Mouse (Mus musculus) spleen, postnatal 14 days (tissue): ENCODE data around the gene Tmem240.
"Not testable (repeated sequence)": the region's sequence is repeated elsewhere in the genome, so short reads cannot be mapped to it uniquely, and the experiment has no call there.

Experiments
- DNase-seq, 2 experiments: peaks; one replicate each; pipeline ENCODE4 v3.0.0; 2021 to 2022; ENCODE audit warnings: low spot score in 2 of 2

Gene Tmem240

DNA sequence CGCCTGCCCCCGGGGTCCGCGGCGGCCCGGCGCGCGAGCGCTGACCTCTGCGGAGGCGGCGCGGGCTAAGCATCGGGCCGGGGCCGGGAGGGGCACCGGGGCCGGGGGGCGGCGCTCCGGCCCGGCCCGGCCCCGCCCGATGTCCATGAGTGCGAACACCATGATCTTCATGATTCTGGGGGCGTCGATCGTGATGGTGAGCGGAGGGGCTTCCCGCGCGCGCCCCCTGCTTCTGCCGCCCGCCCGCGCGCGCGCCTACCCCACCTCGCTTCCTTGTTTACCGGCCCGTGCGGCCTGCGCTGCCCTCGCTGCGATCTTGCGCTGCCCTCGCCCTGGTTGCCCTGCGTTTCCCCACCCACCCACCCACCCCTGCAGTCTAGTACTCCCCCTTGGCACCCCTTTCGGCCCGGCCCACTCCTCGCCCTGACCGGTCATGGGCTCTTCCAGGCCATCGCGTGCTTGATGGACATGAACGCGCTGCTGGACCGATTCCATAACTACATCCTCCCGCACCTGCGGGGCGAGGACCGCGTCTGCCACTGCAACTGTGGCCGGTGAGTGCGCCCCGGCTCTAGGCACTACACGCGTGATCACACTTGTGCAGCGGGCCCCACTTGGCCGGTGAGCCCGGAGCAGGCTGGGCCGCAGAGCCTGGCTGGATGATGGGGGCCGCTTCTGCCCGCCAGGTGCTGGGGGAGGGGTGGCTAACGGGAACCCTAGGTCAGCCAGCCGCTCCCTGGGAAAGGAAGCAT, 527 bp downstream of the Tmem240 start:
- peak in 1 of 2 experiments; percentile 14 for DNase-seq

DNA sequence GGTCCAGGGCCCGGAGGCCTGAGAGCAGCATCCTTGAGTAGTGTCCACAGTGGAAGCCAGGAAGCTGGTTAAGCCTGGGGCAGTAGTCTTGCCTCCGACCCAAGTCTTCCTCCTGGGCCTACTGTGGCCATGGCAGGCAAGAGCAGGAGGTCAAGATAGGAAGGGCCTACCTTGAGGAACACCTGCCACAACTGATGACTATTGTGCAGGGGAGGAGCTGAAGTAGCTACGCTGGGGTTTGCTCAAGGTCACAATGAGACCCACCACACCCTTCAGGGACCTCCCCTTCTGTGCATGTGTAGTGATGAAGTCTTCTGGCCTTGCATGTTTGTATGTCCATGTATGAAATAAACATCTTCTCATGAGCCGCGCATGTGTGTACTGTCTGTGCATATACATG, 1.2 kb downstream of the Tmem240 start:
- no peak for DNase-seq

DNA sequence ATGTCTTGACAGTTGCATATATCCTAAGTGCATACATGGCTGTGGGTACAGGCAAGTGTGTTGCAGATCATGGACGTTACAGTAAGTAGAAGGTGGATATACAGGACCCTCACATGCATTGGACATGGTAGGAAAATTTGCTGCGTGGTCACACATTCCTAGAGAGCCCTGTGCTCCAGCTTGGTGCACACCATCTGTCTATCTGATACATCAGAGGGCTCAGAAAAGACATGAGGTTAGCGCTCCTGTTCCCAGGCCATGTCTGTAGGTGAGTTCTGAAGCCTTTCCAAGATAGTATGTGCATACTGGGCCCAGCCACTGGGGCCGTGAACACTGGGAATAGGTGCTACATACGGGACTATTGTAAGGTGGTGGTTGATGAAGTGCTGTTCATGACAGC, 1.8 kb downstream of the Tmem240 start:
- no peak for DNase-seq

DNA sequence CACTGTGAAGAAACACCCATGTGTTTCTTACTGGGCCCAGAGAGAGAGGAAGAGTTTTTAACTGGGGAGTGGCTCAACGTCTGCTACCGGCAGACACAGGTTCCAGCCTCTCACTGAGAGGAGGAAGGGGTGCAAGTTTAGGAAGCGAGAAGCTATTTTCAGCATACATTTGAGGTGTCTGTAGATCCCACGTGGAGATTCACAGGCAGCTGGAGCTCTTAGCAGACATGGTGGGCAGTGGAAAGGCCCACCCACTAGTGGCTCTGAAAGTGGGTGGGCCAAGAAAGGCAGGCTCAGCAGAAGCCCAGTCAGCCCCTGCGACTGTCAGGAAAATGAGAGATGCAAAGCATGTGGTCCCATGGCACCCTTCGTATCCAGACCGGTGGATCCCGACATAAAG, 3.7 kb downstream of the Tmem240 start:
- DNase-seq, result no peak

DNA sequence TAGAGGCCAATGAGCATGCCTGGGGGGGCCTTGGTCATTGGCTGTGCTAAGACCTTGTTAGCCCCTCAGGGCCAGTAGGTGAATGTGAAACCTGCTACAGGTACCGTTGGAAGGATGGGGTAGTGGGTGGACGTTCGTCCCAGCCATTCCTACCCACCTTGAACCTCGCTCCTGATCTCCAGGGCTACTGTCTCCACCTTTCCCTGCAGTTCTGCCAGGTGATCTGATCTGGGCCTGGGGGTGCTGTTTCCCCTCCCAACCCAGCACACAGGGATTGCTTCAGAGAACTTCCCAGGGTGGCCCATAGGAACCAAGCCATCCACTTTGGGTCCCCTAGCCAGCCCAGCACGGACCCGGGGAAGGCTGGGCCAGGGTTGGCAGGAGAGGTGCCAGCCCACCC, 4.6 kb downstream of the Tmem240 start:
- DNase-seq, result no peak

DNA sequence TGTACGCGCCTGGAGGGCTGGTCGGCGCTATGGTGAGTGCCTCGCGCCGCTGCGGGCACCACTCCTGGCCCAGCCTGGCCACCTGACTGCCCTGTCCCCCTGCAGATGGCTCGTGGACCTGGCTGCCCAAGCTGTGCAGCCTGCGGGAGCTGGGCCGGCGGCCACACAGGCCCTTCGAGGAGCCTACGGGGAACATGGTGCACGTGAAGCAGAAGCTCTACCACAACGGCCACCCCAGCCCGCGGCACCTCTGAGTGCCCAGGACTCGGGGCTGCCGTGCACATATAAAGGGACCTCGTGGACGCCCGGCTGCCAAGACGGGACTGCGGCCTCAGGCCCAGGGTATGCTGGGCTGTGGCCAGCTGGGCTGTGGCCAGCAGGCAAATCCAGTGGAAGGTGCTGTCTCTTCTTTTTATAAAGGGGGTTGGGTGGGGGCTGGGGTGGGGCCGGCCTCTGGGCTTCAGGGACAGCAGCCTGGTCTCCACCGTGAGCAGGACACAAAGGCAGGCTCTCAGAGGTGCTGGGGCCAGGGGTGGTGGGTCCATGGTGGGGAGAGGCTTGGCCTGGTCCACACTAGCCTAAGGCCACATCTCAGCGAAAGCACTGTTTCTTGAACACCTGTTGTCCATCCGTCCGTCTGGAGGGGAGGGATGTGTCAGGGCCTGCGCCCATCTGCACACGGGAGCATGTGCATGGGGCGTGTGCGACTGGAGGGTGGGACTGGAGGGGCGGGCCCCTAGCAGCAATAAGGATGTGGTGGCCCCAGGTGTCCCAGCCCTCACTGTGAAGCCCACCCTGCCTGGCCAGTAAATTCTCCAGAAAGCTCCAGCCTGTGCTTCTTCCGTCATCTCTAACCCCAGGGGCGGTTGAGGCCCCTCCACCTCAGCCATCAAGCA, 5.4 kb downstream of the Tmem240 start:
- DNase-seq, result no peak

DNA sequence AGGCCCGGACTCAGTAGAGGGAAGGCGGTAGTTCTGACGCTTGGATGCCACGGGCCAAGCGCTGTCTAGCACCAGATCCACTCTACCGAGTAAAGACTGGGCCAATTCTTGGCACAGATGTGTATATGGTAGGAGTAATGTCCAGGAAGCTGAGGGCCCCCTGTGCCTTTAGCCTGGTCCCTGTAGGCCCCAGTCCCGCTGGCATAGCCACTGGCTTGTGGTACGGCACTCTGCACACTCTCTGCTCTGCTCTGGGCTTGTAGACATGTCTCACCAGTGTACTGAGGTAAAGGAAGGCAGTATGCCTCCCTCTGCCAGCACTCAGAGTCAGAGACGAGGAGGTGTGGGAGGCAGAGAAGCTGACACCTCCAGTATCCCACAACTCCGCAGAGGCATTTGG, 6.1 kb downstream of the Tmem240 start:
- DNase-seq, result not testable (repeated sequence)

DNA sequence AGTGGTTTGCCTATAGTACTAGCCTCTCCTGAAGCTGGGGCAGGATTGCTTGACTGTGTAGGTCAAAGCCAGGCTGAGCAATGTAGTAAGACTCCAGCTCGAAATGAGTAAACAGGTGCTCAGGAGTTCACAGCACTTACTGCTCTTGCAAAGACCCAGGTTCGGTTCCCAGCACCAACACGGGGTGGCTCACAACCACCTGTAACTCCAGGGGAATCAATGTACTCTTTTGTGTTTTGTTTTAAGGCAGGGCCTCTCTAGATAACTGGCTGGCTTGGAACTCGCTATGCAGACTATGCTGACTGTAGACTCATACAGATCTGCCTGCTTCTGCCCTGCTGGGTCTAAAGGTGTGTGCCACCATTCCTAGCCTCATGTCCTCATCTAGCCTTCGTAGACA, 8.1 kb downstream of the Tmem240 start:
- DNase-seq, result no peak

DNA sequence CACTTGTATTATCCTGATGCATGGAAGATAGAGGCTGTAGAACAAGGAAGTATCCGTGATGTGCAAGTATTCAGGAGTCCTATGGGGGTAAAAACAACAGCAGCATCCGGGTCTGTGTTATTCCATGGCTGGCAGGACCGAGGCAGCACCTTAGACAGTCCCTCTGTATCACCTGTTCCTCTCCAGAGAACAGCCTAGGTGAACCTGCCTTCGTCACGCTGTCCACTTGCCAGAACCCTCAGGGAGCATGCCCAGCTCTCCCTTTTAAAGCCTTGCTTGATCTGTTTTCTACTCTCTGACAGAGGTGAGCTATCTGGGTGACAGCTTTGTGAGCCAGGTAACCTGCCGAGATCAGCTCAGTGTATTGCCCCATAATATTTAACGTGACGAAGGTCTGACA, 9.9 kb downstream of the Tmem240 start:
- no peak for DNase-seq

DNA sequence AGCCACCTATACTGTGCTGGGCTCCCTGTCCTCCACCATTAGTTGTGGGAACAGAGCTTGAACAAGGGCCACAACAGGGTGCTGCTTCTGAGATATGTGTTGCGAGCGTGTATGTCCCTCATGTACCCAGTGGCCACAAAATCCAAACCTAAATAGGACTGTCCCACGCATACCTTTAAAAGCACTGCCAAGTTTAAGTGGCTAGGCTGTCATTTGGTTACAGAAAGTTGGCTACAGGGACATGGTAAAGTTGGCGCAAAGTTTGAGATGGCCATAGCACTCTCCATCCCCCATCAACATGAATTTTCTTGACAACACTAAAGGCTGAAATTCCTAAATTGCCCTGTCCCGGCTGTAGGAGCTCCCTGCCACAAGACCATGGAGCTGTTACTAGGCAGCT, 10.5 kb downstream of the Tmem240 start:
- no peak for DNase-seq

DNA sequence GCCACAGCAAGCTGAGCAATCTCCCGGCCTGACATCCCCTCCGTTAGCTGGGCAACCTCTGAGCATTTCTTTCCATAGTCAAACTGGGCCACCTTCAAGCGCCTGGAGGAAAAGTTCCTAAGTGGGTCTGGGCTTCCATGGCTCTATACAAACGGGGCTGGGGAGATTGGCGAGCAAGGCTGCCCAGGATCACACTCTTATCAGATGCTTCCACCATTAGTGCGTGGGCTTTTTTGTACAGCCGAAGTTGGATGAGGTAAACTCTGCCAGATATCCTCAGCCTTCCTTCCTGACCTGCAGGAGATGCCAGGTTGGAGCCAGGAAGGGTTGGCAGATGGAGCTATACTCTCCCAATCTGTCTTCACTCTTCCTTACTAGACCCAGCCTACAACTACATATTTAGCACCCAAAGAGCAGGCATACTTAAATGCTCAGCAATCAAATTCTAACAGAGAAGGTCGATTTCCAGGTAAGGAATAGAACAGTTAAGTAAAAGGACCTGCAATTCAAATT, 11.5 kb downstream of the Tmem240 start:
- DNase-seq, result no peak

DNA sequence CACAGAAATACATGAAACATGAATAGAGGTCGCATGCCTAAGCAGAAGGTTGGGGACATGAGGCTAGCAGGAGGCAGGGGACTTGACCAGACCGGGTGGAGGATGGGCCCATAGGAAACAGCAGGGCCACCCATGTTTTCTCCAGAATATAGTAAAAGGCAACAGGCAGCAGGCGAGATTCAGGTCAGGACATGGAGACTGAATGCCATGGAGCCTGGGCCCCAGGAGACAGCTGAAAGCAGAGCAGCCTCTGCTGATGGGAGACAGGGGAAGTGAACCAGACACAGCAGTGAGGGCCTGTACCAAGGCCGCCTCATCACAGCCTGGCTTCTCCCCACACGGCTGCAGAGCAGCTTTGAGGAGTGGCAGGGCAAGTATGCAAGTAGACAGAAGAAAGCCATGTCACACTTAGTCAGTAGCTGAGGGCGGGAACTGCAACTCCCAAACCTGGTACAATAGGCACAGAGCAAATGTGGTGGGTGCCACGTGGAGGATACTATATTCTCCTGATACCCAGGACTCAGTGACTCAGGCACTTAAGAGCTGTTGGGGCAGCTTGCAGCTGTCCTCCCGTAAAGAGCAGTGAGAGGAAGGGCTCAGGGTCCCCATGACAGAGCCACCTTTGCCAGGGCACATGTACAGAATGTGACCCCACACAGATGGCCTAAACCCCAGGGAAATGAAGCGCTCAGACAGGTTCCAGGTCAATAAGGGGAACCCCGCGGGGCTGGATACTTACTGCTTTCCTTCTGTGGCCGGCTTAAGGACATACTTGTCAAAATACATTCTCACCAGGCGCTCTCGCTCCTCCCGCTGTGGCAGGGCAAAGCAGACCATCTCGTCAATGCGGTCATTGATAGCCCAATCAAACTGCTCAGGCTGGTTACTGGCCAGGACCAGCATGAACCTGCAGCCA, 12.2 kb downstream of the Tmem240 start:
- no peak for DNase-seq

DNA sequence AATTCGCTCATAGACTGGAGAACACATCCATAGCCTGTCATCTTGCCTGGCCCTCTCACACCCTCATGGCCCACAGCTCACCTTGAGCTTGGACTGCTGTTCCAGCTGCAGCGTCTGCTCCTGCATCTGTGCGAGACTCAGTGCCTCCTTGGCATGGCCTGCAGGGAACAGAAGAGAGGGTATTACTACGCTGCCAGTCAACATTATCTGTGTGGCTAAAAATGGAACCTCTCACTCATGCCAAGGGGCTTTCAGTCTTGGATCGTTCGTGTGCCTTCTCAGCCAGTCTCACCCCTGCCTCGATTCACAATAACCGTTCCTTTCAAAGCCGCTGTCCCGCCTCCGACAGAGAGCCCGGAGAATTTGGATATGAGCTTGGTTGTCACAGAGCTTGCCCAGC, 22.4 kb downstream of the Tmem240 start:
- no peak for DNase-seq

DNA sequence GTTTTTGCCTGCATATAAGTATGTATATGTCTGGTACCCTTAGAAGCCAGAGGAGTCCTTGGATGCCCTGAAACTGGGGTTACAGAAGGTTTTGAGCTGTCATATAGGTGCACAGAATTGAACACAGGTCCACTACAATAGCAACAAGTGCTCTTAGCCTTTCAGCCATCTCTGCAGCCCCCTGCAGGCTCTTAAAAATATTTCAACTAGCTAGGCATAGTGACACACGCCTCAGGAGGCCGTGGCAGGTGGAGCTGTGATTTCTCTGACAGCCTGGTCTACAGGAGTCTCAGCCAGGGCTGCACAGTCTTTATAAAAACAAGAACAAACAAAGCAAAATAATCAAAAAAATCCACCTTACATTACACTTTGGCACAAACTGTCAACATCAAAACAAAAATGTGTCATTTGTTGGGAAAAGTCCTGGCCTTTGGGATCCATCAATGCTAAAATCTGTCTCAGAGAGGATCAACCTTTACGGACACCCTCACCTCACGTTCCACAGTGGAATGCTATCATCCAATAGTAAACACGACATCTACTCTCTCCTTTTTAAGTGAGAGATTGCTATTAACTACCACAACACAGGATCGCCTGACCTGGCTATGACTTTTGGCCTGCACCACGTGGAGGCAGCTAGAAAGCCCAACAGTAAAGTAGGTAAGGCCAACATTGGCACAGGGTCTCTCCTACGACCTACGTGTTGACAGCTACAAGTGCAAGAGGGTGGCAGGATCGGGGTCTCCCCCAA, 25.4 kb downstream of the Tmem240 start:
- no peak for DNase-seq

DNA sequence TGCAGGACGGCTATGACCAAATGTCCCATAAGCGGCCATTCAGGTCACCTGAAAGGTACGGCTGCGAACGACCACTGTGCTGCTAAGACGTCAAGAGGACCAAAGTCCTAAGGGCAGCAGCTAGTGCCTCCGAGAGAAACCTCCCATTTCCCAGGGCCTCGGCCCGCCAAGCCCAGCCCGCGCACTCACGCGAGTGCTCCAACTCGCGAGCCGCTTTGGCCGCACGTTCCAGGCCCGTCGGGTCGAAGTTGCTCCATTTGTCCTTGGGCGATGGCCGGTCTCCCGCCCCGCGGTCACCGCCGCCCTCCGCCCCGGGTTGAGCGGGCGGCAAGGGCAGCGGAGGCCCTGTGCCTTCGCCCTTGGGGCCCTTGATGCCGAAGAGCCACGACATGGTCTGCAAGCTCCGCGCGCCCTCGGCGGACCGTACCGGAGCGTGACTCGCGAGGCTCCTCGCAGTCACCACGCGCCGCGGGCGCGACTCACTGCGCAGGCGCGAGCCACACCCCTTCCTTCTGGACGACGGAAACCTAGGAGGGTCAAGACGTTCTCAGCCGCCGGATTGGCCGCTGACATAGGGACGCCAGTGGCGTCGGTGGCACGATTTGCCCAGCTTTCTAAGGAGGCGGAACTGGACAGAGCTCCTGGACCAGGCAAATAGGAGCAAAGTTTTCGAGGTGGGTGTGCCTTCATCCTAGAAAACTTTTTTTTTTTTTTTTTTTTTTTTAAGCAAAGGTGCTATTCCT, 26.2 kb downstream of the Tmem240 start, which contains the start of gene Atad3a:
TSS of gene Atad3a (minus strand) at position 481 of the 743 bp plus-strand sequence.
- DNase-seq, result peak; percentile 94 to 96

DNA sequence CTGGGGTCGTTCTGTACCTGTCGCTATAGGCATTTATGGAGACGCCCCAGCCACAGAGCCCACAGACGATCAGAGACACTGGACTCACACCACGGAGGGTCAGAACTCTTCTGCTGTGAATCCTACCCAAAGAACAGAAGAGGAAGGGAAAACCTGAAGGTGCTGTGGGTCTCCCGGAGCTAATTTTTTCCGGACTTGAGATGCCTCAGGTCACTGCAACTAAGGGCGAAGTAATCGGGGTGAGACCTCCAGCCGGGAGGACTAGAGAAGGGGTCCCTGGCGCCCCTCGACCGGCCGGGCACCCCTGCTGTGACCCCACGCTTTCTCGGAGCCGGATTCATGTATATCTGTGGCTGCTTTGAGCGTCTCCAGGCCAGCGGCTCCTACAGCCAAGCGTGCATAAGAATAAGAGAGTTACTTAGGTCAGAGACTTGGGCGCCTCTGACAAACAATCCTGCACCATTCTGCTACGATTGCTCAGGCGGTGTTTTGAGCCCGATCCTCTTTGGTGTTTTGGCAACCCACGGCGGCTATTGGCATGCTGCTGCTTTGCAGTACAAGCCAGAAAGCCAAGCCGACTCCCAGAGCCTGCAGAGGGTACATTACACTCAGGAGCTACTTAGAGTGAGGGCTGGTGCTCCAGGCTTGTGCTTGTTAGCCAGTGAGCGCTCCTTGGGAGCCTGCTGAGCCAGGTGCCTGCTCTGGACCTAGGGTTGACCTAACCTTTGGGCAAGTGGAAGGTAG, 26.9 kb downstream of the Tmem240 start:
- no peak for DNase-seq

DNA sequence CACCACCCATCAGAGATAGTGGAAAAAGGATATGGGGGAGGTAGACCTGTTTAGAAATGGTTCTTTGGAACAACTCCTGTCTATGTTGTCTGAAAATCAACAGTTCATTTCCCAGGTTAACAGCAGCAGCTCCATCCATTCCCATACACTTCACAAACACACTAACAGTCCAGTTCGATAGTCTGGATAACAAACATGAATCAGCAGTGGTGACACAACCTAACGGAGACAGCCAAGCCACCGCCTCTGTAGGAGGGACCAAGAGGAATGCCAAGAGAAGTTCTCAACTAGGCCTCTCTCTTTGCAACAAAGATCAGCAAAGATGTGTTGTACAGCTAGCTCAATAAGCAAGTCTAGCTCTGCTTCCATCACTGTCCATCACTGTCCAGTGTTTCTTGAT, 27.8 kb downstream of the Tmem240 start:
- no peak for DNase-seq

DNA sequence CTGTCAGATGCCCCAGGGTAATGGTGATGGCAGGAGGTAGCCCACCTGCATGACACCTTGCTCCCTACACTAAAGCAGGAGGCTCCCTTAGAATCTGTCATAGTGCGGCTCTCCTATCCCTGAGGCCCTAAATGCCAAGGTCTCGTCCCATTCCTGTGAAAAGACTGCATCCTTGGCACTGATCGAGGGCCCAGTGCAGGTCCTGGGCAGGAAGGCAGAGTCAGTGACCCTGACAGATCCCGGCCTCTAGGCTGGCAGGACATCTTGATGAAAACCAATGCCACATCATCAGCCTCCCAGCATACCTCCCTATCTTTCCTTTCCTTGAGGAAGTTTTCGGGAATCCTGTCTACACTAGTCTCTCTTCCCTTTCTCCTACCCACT, 34.9 kb downstream of the Tmem240 start:
- DNase-seq, result no peak

DNA sequence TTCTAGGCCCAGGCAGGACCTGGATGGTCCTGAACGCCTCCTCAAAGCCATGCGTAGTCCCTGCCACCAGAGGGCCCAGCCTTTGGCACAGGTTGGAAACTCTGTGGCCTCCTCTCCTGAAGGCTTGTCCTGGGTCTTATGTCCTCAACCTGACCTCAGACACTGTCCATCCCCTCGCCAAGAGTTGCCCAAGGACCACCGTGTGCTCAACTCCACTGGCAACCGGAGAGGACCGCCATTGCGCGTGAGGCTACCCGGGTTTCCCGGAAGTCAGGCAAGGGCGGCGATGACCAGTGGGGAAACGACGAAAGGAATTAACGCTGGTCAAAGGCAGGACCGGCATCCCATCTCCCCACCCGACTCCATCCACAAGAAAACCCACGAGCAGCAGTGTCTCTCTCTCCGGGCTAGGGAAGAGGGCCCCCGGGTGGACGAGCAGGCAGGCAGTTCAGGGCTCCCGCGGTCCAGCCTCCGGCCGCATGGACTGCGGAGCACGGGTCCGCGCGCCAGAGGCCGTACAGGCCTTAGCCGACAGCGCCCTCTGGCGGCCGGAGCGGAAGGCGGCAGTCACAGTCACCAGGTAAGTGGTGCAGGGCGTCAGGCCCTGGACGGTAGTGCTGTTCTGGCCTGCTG, 35.4 kb downstream of the Tmem240 start:
- peak; percentile 79 to 90 for DNase-seq
